Mouse (Mus musculus): ENCODE results near the gene Atpaf1. TPM values are rescaled to one million over a fixed set of nuclear protein-coding genes. Genes with fewer than 3 reads are reported as not detected.

Gene Atpaf1
- total and polyA plus RNA-seq, 2 experiments: 16.5 to 23.4 TPM

GRCm38 (mm10) chr4:115839956-115840355 lies 55.3 kb downstream of the Atpaf1 start:
- peaks cover 8% of the 10 kb centered on the region; the same call in 1 of the 2 replicates for H3K79me2 ChIP-seq (ENCODE audit: control insufficient read depth, insufficient read depth, low read length)
- no peak overlapping the region for H3K27ac ChIP-seq (replicated peaks; ENCODE audit: insufficient read depth, low read depth, low read length)
- H3K9ac ChIP-seq (ENCODE audit: low read depth, low read length): no peak overlapping the region
- TF ChIP-seq CTCF (IDR thresholded peaks at IDR 0.05; ENCODE audit: low read depth, low read length) (no peak), POLR2A (IDR thresholded peaks at IDR 0.05; ENCODE audit: extremely low read depth, insufficient read depth, low read length) (no peak)
- H3K36me3 ChIP-seq (ENCODE audit: control insufficient read depth, insufficient read depth, low read length): peaks cover 4% of the 10 kb centered on the region; the same call in 1 of the 2 replicates
- peak; percentile 15 for DNase-seq (ENCODE audit: extremely low read depth, low read depth, low spot score)
- 32% methylated on average over 4 of the region's 4 CpGs for WGBS
- H3K4me1 ChIP-seq (ENCODE audit: control insufficient read depth, insufficient read depth, low read length): peaks cover 5% of the 10 kb centered on the region
- H3K4me3 ChIP-seq (ENCODE audit: insufficient read depth, low read depth, low read length): no peak overlapping the region
- H3K27me3 ChIP-seq (ENCODE audit: control insufficient read depth, insufficient read depth, low read length): no peaks in the 10 kb centered on the region

GRCm38 (mm10) chr4:115840842-115841241 lies 56.2 kb downstream of the Atpaf1 start:
- Histone ChIP-seq H3K27ac (replicated peaks; ENCODE audit: insufficient read depth, low read depth, low read length) (no peak overlapping the region), H3K9ac (ENCODE audit: low read depth, low read length) (no peak overlapping the region), H3K36me3 (ENCODE audit: control insufficient read depth, insufficient read depth, low read length) (no peaks in the 10 kb centered on the region), H3K27me3 (ENCODE audit: control insufficient read depth, insufficient read depth, low read length) (no peaks in the 10 kb centered on the region), H3K4me1 (ENCODE audit: control insufficient read depth, insufficient read depth, low read length) (peaks cover 5% of the 10 kb centered on the region), H3K79me2 (ENCODE audit: control insufficient read depth, insufficient read depth, low read length) (peaks cover 8% of the 10 kb centered on the region; the same call in 1 of the 2 replicates), H3K4me3 (ENCODE audit: insufficient read depth, low read depth, low read length) (no peak overlapping the region)
- 82% methylated on average over 4 of the region's 4 CpGs for WGBS
- no peak for DNase-seq (ENCODE audit: extremely low read depth, low read depth, low spot score)
- TF ChIP-seq POLR2A (IDR thresholded peaks at IDR 0.05; ENCODE audit: extremely low read depth, insufficient read depth, low read length): no peak
- TF ChIP-seq CTCF (IDR thresholded peaks at IDR 0.05; ENCODE audit: low read depth, low read length): no peak

- Histone ChIP-seq H3K9ac (ENCODE audit: low read depth, low read length) (no peak overlapping the region), H3K79me2 (ENCODE audit: control insufficient read depth, insufficient read depth, low read length) (peaks cover 2% of the 10 kb centered on the region; the same call in 1 of the 2 replicates), H3K4me3 (ENCODE audit: insufficient read depth, low read depth, low read length) (no peak overlapping the region), H3K27me3 (ENCODE audit: control insufficient read depth, insufficient read depth, low read length) (no peaks in the 10 kb centered on the region), H3K4me1 (ENCODE audit: control insufficient read depth, insufficient read depth, low read length) (peaks cover 7% of the 10 kb centered on the region), H3K36me3 (ENCODE audit: control insufficient read depth, insufficient read depth, low read length) (peaks cover 21% of the 10 kb centered on the region), H3K27ac (replicated peaks; ENCODE audit: insufficient read depth, low read depth, low read length) (no peak overlapping the region)
- no peak for TF ChIP-seq CTCF (IDR thresholded peaks at IDR 0.05; ENCODE audit: low read depth, low read length)
- no peak for TF ChIP-seq POLR2A (IDR thresholded peaks at IDR 0.05; ENCODE audit: extremely low read depth, insufficient read depth, low read length)
- no peak for DNase-seq (ENCODE audit: extremely low read depth, low read depth, low spot score)
- 70% methylated on average over 2 of the region's 2 CpGs for WGBS
Observed at GRCm38 (mm10) chr4:115846656-115847055, 62.0 kb downstream of the Atpaf1 start.

GRCm38 (mm10) chr4:115847377-115847776 lies 62.8 kb downstream of the Atpaf1 start:
- H3K27me3 ChIP-seq (ENCODE audit: control insufficient read depth, insufficient read depth, low read length): no peaks in the 10 kb centered on the region
- peak; percentile 58 for DNase-seq (ENCODE audit: extremely low read depth, low read depth, low spot score)
- H3K4me1 ChIP-seq (ENCODE audit: control insufficient read depth, insufficient read depth, low read length): peaks cover 7% of the 10 kb centered on the region
- peaks cover 27% of the 10 kb centered on the region for H3K36me3 ChIP-seq (ENCODE audit: control insufficient read depth, insufficient read depth, low read length)
- 43% methylated on average over 5 of the region's 5 CpGs for WGBS
- H3K4me3 ChIP-seq (ENCODE audit: insufficient read depth, low read depth, low read length): no peak overlapping the region
- TF ChIP-seq CTCF (IDR thresholded peaks at IDR 0.05; ENCODE audit: low read depth, low read length) (no peak), POLR2A (IDR thresholded peaks at IDR 0.05; ENCODE audit: extremely low read depth, insufficient read depth, low read length) (no peak)
- peak overlapping the region; percentile 73 for H3K27ac ChIP-seq (replicated peaks; ENCODE audit: insufficient read depth, low read depth, low read length)
- H3K79me2 ChIP-seq (ENCODE audit: control insufficient read depth, insufficient read depth, low read length): peaks cover 2% of the 10 kb centered on the region; the same call in 1 of the 2 replicates
- no peak overlapping the region for H3K9ac ChIP-seq (ENCODE audit: low read depth, low read length)

GRCm38 (mm10) chr4:115848083-115848482 lies 63.5 kb downstream of the Atpaf1 start:
- TF ChIP-seq CTCF (IDR thresholded peaks at IDR 0.05; ENCODE audit: low read depth, low read length) (no peak), POLR2A (IDR thresholded peaks at IDR 0.05; ENCODE audit: extremely low read depth, insufficient read depth, low read length) (no peak)

GRCm38 (mm10) chr4:115848990-115849677 lies 64.5 kb downstream of the Atpaf1 start:
- H3K79me2 ChIP-seq (ENCODE audit: control insufficient read depth, insufficient read depth, low read length): peaks cover 2% of the 10 kb centered on the region; the same call in 1 of the 2 replicates
- no peak overlapping the region for H3K9ac ChIP-seq (ENCODE audit: low read depth, low read length)
- H3K27ac ChIP-seq (replicated peaks; ENCODE audit: insufficient read depth, low read depth, low read length): no peak overlapping the region
- peaks cover 7% of the 10 kb centered on the region for H3K4me1 ChIP-seq (ENCODE audit: control insufficient read depth, insufficient read depth, low read length)
- H3K27me3 ChIP-seq (ENCODE audit: control insufficient read depth, insufficient read depth, low read length): no peaks in the 10 kb centered on the region
- 60% methylated on average over 8 of the region's 8 CpGs for WGBS
- peaks cover 31% of the 10 kb centered on the region for H3K36me3 ChIP-seq (ENCODE audit: control insufficient read depth, insufficient read depth, low read length)
- no peak for DNase-seq (ENCODE audit: extremely low read depth, low read depth, low spot score)
- no peak for TF ChIP-seq POLR2A (IDR thresholded peaks at IDR 0.05; ENCODE audit: extremely low read depth, insufficient read depth, low read length)
- no peak for TF ChIP-seq CTCF (IDR thresholded peaks at IDR 0.05; ENCODE audit: low read depth, low read length)
- H3K4me3 ChIP-seq (ENCODE audit: insufficient read depth, low read depth, low read length): no peak overlapping the region

More at GRCm38 (mm10) chr4:115848083-115848482, 63.5 kb downstream of the Atpaf1 start:
- H3K27me3 ChIP-seq (ENCODE audit: control insufficient read depth, insufficient read depth, low read length): no peaks in the 10 kb centered on the region
- WGBS: 100% methylated on average over 1 of the region's 1 CpGs
- H3K4me1 ChIP-seq (ENCODE audit: control insufficient read depth, insufficient read depth, low read length): peaks cover 7% of the 10 kb centered on the region
- no peak overlapping the region for H3K9ac ChIP-seq (ENCODE audit: low read depth, low read length)
- peaks cover 27% of the 10 kb centered on the region for H3K36me3 ChIP-seq (ENCODE audit: control insufficient read depth, insufficient read depth, low read length)
- no peak overlapping the region for H3K4me3 ChIP-seq (ENCODE audit: insufficient read depth, low read depth, low read length)
- peaks cover 2% of the 10 kb centered on the region; the same call in 1 of the 2 replicates for H3K79me2 ChIP-seq (ENCODE audit: control insufficient read depth, insufficient read depth, low read length)
- H3K27ac ChIP-seq (replicated peaks; ENCODE audit: insufficient read depth, low read depth, low read length): no peak overlapping the region; the same call in 1 of the 2 replicates
- DNase-seq (ENCODE audit: extremely low read depth, low read depth, low spot score): no peak

Data from liver, adult 2 months (tissue).